Mouse (Mus musculus): ENCODE measurements around the gene Olfr33.
A peak's percentile ranks its signal among the peaks of the same experiment; 100 is the strongest.

Olfr33 gene

DNA sequence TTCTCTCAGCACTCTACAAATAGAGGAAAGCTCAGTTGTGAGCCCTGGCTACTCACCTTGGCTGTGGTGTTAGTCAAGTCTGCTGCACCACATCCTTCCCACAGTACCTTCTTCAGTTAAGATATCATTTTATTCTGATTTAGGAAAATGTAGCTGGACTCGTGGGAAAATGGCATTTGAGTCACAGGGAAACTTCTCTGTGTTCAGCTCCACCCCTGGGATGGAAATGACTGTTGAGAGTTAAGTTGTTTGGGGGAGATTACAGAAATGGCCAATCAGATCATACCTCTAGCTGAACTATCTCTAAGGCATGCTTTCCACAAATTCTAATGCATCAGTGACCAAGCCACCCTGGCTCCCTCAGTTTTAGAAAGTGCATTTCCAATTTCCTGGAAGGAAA, at the start of gene Olfr33:
TSS of gene Olfr33 (minus strand) at position 101 of the 400 bp plus-strand sequence.
- no peak for DNase-seq (ENCODE audit: low spot score)

DNA sequence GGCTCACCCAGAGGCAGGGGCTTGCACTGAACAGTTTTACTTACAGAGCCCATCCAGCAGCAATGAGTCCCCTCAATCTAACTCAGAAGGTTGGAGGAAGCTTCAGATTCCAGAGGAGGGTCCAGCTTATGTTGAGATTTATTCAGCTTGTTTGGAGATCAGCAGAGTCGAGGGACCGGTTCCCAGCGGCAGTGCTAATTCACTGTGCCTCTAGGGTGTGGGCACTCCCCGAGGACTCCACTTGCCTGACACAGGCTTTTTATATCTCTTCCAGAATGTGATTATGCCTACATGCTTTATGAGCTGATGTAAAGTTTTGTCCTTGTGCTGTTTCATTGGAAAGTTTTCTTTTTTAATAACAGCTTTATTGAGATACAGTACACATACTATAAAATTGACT, 40.4 kb upstream of the Olfr33 start, which contains the start of the genes Olfr560 and Olfr78:
TSS of gene Olfr560 (minus strand) at position 101 of the 400 bp plus-strand sequence.
TSS of gene Olfr78 (minus strand) at position 206 of the 400 bp plus-strand sequence.
- no peak for DNase-seq (ENCODE audit: low spot score)

DNA sequence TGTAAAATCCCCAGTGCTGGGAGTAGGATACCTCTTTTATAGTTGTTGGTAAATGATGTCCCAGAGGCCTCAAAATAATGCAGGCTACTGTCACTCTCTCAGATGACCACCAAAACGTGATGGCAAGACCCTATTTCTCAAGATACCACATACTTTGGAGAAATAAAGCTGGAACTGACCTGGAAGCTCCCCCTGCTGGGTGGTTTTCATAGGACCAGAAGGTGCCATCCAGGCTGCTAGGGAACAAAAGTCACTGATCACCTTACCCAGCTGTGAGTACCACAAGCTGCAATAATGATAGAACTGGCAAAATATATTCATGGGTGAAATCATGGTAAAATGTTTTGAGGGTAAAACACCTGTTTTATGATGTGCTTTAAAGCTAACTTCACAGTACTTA, 33.2 kb upstream of the Olfr33 start:
- no peak for DNase-seq (ENCODE audit: low spot score)

DNA sequence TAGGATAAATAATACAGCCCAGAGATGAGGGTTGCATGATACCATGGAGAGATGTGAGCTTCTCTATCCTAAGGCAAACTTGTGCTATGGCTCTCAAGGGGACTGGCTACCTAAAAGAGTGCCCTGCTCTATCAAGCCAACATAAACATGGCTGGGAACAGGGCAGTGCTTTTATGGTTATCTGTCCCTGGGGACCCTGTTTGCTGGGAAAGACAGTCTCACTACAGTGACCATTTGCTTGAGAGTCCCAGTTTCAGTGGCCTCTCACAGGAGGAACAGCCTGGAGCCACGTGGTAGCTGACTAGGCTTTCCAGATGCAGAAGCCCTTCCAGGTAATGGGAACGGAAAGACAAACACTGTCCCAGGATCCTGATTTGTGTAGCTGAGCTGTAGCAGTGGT, 18.8 kb upstream of the Olfr33 start:
- DNase-seq (ENCODE audit: low spot score) = no peak

DNA sequence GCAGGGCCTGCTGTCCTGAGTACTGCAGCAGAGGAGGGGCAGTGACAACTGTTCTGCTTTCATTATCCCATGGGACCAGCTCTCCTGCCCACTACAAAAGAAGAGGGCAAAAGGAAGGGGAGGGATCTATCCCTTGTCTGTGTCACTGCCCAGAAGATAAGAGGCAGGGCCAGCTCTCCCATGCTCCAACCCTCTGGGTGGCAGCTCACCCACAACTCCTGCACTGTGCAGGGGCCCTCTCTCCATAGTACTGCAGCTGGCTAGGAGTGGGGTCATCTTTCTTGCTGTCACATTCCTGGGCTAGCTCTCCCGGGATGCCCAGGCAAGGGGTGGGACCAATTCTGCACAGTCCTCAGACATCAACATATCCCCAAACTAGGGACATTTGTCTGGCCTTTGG, 14.9 kb upstream of the Olfr33 start:
- DNase-seq (ENCODE audit: low spot score) = no peak

DNA sequence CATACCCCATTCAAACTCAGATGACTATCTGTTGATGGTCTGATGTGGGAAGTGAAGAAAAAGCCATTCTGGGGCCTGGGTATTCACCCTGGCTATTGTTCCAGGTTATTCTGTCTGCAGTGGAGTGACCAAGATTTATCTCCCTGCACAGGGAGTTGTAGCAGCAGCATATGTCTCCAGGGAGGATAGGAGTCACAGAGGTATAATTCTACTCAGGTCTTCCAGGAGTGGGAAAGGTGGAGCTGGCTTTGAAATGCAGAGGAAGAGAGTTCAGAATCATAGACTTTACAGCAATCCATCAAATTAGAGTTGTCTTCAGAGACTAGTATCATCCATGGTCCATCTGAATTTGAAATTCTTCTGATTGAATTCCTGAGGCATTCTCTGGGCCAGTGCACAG, 8.5 kb upstream of the Olfr33 start, which contains the start of gene Olfr559:
TSS of gene Olfr559 (minus strand) at position 101 of the 400 bp plus-strand sequence.
- DNase-seq (ENCODE audit: low spot score) = no peak

DNA sequence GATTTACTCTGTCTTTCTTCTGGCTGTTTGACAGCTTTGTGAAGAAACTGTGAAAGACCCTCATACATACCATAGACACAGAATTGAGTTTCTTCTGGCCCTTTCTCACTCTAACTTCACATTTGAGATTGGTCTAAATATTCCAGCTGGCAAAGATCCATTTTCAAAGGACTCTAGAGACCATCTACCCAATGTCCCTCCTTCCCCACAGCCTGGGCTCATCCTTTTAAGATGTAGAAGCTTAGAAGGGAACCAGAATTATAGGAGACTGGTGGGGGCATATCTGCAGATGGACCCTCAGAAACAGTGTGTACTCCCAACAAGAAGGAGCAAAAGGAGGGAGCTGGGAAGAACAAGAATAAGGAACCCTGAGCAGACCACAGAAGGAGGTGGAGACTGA, 17.0 kb downstream of the Olfr33 start, which contains the start of gene Olfr558:
TSS of gene Olfr558 (plus strand) at position 301 of the 400 bp plus-strand sequence.
- no peak for DNase-seq (ENCODE audit: low spot score)

DNA sequence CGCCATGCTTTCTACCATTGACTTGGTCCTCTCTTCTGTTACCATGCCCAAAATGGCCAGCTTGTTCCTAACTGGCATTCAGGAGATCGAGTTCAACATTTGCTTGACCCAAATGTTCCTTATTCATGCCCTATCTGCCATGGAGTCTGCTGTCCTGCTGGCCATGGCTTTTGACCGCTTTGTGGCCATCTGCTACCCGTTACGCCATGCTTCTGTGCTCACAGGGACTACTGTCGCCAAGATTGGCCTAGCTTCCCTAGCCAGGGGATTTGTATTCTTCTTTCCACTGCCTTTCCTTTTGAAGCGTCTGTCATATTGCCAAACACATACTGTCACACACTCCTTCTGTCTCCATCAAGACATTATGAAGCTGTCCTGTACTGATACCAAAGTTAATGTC, 20.4 kb downstream of the Olfr33 start:
- DNase-seq (ENCODE audit: low spot score) = no peak

DNA sequence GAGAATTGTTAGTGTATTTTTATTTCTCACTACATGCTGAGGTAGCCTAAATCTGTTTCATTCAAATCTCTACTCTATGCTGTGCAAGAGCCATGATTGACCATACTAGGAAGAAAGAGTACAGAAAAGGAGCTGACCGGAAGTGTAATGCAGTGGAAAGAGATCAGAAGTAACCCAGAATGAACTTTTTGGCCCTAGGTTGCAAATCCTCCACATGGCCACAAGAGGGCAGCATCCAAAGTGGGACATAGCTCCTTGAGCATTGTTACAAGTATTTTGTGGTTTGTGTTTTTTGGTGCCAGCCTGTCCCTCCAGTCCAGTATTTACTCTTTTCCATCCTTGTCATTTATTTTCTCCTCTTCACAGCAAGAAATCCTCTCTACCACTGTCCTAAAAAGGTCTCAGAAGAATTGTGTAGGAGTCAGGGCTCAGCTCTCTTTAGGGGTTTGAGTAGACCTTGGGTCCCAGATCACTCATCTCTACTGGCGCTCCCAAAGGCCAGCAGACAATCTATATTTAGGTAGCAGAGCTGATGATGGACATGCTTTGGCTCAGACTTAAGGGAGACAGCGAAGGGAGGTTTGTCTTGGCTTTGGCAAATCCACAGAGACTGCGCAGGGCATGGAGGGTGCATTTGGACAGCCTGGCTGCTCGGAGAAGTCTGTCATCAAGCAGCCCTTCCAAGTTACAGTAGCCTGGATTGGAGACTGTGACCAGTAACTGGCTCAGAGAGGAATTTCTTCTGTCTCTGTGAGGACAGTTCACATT, 23.3 kb downstream of the Olfr33 start, which contains the start of gene Olfr557:
TSS of gene Olfr557 (plus strand) at position 553 of the 768 bp plus-strand sequence.
- DNase-seq (ENCODE audit: low spot score) = no peak

DNA sequence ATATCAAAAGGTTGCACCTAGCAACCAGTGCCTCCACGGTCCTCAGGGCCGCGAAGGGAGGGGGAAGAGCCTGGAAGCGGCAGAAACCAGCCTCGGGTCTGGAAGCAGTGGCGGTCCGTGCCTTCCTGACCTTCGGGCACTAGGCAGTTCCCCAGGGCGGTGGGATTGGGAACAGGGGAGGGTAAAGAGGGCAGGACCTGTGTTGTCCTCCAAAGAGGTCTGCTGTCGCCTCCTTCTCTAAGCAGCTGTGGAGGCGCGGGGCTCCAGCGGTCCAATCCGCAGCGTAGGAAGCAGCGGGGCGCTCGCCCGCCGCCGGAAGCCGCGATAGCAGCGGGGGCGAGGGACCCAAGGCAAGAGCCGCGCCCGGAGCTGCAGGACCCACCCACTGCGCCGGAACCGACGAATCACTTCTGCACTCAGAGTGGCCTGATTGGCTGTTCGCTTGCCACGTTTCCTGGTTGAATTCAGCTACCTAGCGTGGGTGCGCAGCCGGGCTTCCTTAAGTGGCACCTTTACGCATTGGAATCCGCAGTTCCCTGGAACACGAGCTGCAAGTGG, 31.8 kb downstream of the Olfr33 start, which contains the start of gene Trim68:
TSS of gene Trim68 (minus strand) at position 384 of the 558 bp plus-strand sequence.
- DNase-seq (ENCODE audit: low spot score) = peak; percentile 89

DNA sequence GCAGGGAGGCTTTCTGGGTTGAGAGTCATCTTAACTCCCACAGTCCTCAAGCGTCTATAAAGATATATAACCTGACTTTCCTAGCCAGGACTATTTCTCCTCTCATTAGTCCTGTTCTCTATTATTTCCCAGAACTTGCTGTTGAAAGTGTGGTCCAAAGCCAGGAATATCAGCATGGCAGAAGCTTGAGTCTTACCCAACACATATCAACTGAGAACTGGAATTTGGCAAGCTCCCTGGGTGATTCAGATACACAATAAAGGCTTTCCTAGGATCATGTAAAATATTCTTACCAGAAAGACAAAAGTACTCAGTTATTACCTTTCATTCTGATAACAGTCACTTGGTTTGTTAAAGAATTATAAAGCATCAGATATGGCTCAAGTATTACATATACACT, 37.0 kb downstream of the Olfr33 start:
- no peak for DNase-seq (ENCODE audit: low spot score)

DNA sequence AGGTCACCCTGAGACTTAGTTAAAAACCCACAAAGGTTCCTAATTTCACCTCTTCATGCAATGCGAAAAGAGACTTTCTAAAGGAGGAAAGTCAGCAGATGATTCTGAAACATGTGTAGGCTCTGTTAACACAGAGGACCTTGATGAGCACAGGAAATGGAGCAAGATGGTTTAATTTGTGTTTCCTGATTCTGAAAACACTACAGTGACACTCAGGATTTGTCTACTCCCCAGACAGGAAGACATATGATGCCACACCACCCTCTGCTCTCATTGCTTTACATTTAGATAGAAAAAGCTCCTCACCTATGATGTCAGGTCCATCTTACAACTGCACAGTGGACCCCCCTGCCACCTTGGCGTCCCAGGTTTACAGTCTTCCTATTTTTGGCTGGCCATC, 42.6 kb downstream of the Olfr33 start:
- no peak for DNase-seq (ENCODE audit: low spot score)

DNA sequence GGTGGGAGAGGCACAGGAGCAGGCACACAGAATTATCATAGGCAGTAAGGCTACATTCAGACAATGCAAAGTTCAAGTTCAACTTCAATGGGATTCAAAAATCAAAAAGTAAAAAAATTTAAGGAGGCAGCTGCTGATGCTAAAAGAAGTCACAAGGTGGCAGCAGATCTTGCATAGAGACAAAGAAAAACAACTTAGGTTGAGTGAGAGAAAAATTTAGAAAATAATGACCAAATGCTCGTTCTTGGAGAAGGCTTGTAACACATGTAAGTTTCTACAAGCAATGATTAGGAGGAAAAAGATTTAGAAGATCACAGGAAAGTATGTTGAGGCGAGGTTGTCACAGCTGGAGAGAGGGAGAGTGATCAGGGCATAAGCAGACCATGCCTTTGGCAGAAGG, 53.5 kb downstream of the Olfr33 start:
- no peak for DNase-seq (ENCODE audit: low spot score)

DNA sequence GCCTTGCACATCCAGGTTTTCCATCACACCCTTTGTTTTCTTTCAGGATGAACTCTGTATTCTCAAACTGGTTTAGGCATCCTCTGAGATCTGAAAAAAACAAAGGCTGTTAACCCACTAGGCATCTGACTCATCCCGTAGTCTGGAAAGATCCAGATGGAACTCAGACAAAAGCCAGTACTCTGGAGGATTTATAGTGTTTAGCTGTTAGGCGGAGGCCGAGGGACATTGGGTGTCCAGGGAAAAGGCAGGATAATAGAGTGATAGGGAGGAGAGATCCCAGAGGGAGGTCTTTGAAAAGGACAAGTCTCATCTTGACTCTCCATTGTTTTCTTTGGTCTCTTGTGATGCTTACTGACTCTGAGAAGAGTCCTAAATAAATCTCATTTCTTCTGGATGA, 54.3 kb downstream of the Olfr33 start, which contains the start of gene Olfr556:
TSS of gene Olfr556 (plus strand) at position 301 of the 400 bp plus-strand sequence.
- DNase-seq (ENCODE audit: low spot score) = no peak

All from ovary, adult 18-20 months (tissue).